Mouse (Mus musculus) olfactory bulb, adult 2 months (tissue): ENCODE measurements at regions not wholly inside any gene's neighbourhood (a gene's known extent, or its start where the extent isn't known, plus 50 kb on each side); places are given as distances from the start of the nearest gene placed in this dataset.

Experiments
- CTCF ChIP-seq: fragments of 200-500 bp; IDR thresholded peaks from 2 replicates; pipeline ENCODE4 v1.5.1; 2012; ENCODE audit warnings: low read depth, mild to moderate bottlenecking, low read length, moderate library complexity; ENCODE audit not compliant: insufficient read depth
- POLR2A ChIP-seq: fragments of 200-500 bp; IDR thresholded peaks from 2 replicates; pipeline ENCODE4 v1.6.1; 2012; ENCODE audit warnings: mild to moderate bottlenecking, low read depth, low read length, moderate library complexity; ENCODE audit not compliant: insufficient read depth

DNA sequence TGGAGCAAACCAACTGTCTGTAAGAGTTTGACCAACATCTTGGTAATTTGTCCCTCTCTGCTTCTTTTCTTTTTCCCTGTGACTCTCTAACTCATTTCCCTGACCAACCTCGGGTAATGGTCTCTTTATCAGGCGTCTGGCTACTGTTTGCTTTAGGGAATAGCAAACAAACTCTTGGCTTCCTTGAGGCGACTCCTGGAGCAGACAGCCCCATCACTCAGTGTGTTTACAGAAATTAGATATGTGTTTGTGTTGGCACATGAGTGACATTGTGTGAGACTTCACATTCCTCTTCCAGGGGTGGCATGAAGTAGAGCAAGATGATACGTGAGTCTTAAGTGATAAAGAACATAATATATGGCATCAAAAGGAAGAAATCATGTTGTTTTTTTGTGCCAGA, 195.7 kb upstream of the Hhip start:
- TF ChIP-seq POLR2A (no peak), CTCF (no peak)
